Mouse (Mus musculus) lung, embryonic 16.5 days (tissue): ENCODE measurements around the gene Camsap1. TPM values are rescaled to one million over a fixed set of nuclear protein-coding genes. Genes with fewer than 3 reads are reported as not detected.
A peak's percentile ranks its signal among the peaks of the same experiment; 100 is the strongest.

Experiments
- ATAC-seq: fragments of 200-750 bp; cut with Nextera tagmentation; 2 replicates; pipeline ENCODE4 v1.8.0; 2017; ENCODE audit warnings: low read depth, mild to moderate bottlenecking, moderate library complexity
- H3K27ac ChIP-seq: fragments of 300-500 bp; sonication (generic); 2 replicates; pipeline ENCODE4 v1.5.1; 2014; ENCODE audit warnings: mild to moderate bottlenecking, control low read depth, low read length
- H3K27me3 ChIP-seq: fragments of 300-500 bp; sonication (generic); 2 replicates; pipeline ENCODE4 v1.6.1; 2014; ENCODE audit warnings: low read depth, low read length, mixed read lengths; ENCODE audit not compliant: control insufficient read depth, insufficient read depth
- H3K36me3 ChIP-seq: fragments of 300-500 bp; sonication (generic); 2 replicates; pipeline ENCODE4 v1.6.1; 2014; ENCODE audit warnings: low read length; ENCODE audit not compliant: control insufficient read depth, insufficient read depth
- H3K4me1 ChIP-seq: fragments of 300-500 bp; sonication (generic); replicated peaks from 2 replicates; pipeline ENCODE4 v1.6.1; 2014; ENCODE audit warnings: low read length, mixed read lengths; ENCODE audit not compliant: control insufficient read depth, insufficient read depth
- H3K4me2 ChIP-seq: fragments of 300-500 bp; sonication (generic); 2 replicates; pipeline ENCODE4 v1.6.1; 2014; ENCODE audit warnings: low read depth, low read length, control low read depth
- H3K4me3 ChIP-seq: fragments of 300-500 bp; sonication (generic); 2 replicates; pipeline ENCODE4 v1.5.1; 2014; ENCODE audit warnings: mild to moderate bottlenecking, low read length, control low read depth
- H3K9ac ChIP-seq: fragments of 300-500 bp; sonication (generic); 2 replicates; pipeline ENCODE4 v1.6.1; 2014; ENCODE audit warnings: low read length, control low read depth
- H3K9me3 ChIP-seq: fragments of 300-500 bp; sonication (generic); 2 replicates; pipeline ENCODE4 v1.6.1; 2016; ENCODE audit warnings: low read length; ENCODE audit not compliant: control insufficient read depth
- WGBS: fragments of 180-500 bp; shearing (Covaris S2); extraction: QIAGEN DNeasy Blood & Tissue Kit; methylation state at CpG from one replicate; pipeline ENCODE4 v1.1.7; 2014; 5-methylcytosine and 5-hydroxymethylcytosine counted together
- polyA plus RNA-seq: library from polyadenylated mRNA; unstranded; fragments of >200 nt; fragmentation: Nextera tagmentation; extraction: Ambion mirVana; gene quantifications from 2 replicates; pipeline ENCODE4 v1.2.1, GENCODE M21; 2015

Camsap1 gene
- polyA plus RNA-seq, 1 experiment from 2014 or later, result 5.6 TPM

- ATAC-seq, result no peak
- Histone ChIP-seq H3K4me1 (no peaks in the 10 kb centered on the region; the same call in none of the 2 replicates), H3K36me3 (no peaks in the 10 kb centered on the region), H3K9me3 (no peaks in the 10 kb centered on the region), H3K27ac (no peak overlapping the region), H3K9ac (no peak overlapping the region), H3K4me3 (no peak overlapping the region), H3K27me3 (peaks cover 23% of the 10 kb centered on the region), H3K4me2 (no peak overlapping the region)
- WGBS, result 68% methylated on average over 2 of the region's 2 CpGs
Observed at GRCm38 (mm10) chr2:25878516-25878915, 104.6 kb downstream of the Camsap1 start.

DNA sequence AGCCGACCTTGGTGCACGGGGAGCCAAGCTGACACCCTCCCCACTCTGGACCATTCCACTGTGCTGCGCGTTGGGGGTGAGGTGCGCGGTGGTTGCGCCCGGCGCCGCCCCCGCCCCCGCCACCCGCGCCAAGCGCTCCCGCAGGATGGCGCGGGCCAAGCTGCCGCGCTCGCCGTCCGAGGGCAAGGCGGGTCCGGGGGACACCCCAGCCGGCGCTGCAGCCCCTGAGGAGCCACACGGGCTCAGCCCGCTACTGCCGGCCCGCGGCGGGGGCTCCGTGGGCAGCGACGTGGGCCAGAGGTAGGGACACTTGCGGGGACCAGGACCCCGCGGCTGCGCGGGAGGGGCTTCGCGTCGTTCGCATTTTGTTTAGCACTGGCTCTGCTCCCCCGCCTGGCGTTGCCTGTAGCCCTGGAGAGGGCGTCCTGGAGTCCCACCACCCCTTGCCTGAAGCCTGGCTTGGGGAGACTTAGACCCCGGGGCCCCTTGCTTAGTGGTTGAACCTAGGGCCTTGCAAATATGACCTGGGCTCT, 105.3 kb downstream of the Camsap1 start:
- Histone ChIP-seq H3K9ac (no peak overlapping the region), H3K4me1 (no peaks in the 10 kb centered on the region; the same call in none of the 2 replicates), H3K4me3 (peak overlapping the region; percentile 22), H3K27ac (no peak overlapping the region), H3K27me3 (peaks cover 23% of the 10 kb centered on the region), H3K36me3 (no peaks in the 10 kb centered on the region), H3K4me2 (peak overlapping the region; percentile 41), H3K9me3 (no peaks in the 10 kb centered on the region)
- 2% methylated on average over 34 of the region's 49 CpGs for WGBS
- ATAC-seq, result no peak

GRCm38 (mm10) chr2:25877250-25877735, 105.8 kb downstream of the Camsap1 start:
- Histone ChIP-seq H3K27ac (no peak overlapping the region), H3K27me3 (peaks cover 23% of the 10 kb centered on the region), H3K36me3 (no peaks in the 10 kb centered on the region), H3K4me1 (no peaks in the 10 kb centered on the region; the same call in none of the 2 replicates), H3K4me2 (peak overlapping the region; percentile 41), H3K4me3 (no peak overlapping the region; the same call in 1 of the 2 replicates), H3K9me3 (no peaks in the 10 kb centered on the region), H3K9ac (no peak overlapping the region)
- no peak for ATAC-seq
- 21% methylated on average over 7 of the region's 7 CpGs for WGBS

Other genes with a start within 250 kb of the Camsap1 start
- not detected in 2 replicates for gene Obp2b, start 246.3 kb downstream of the Camsap1 start, polyA plus RNA-seq
- not detected in 2 replicates for gene Lcn3, start 217.7 kb downstream of the Camsap1 start, polyA plus RNA-seq
- gene Lcn11, start 206.3 kb downstream of the Camsap1 start, polyA plus RNA-seq, result not detected in 2 replicates
- not detected in 2 replicates for gene Gm13539, start 201.0 kb downstream of the Camsap1 start, polyA plus RNA-seq
- gene Glt6d1, start 167.4 kb downstream of the Camsap1 start, polyA plus RNA-seq, result not detected in 2 replicates
- gene Lcn9, start 160.1 kb downstream of the Camsap1 start, polyA plus RNA-seq, result not detected in 2 replicates
- not detected in 2 replicates for gene Sohlh1, start 136.0 kb downstream of the Camsap1 start, polyA plus RNA-seq
- 0.24 and 0.46 TPM in 2 replicates for gene Kcnt1, start 119.5 kb downstream of the Camsap1 start, polyA plus RNA-seq
- gene Ubac1, start 38.5 kb upstream of the Camsap1 start, polyA plus RNA-seq, result 66.2 and 66.3 TPM in 2 replicates
- 9.2 and 10.9 TPM in 2 replicates for gene Nacc2, start 139.9 kb upstream of the Camsap1 start, polyA plus RNA-seq
- not detected in 2 replicates for gene Lhx3, start 225.0 kb upstream of the Camsap1 start, polyA plus RNA-seq